Mouse (Mus musculus): Measurements from ENCODE around the gene Aurkaip1.

Aurkaip1 gene

DNA sequence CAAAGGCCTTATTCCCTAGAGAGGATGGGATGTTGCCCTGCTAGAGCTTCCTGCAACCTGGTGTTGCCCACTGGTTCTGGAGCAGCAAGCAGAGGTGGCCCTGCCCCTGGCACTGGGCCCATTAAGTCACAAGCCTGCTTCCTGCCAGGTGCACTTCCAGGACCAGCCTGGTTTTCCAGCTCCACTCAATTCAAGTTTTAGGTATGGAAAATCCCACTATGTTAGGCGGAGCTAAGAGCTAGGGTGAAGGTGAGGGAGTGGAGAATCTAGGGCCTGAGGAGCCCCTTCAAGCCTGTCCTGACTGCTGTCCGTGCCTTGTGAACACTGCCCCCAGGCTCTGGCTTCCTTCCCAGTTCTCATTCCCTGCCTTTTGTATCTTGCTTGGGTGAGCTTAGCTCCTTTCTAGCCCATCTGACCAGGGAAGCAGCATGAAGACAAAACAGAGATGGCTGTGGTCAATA is 20.9 kb downstream of the Aurkaip1 start:
- no peak for DNase-seq (ENCODE audit: low spot score in 2 of 2)

GRCm38 (mm10) chr4:155853421-155853820 is 22.3 kb downstream of the Aurkaip1 start:
- DNase-seq (ENCODE audit: low spot score in 2 of 2): no peak

DNA sequence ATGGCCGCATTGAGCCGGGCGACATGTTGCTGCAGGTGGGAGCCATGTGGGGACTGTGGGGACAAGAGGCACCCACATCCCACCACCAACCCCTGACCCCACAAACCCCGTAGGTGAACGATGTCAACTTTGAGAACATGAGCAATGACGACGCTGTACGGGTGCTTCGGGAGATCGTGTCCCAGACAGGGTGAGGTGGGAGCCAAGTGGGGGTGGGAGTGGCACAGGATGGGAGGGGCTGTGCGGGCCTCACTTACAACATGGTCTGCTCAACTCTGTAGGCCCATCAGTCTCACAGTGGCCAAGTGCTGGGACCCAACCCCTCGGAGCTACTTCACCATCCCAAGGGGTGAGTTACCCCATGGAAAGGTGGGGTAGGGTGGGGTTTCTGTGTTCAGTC is 23.9 kb downstream of the Aurkaip1 start:
- DNase-seq (ENCODE audit: low spot score in 2 of 2): no peak

GRCm38 (mm10) chr4:155856071-155856470 is 25.0 kb downstream of the Aurkaip1 start:
- DNase-seq (ENCODE audit: low spot score in 2 of 2): no peak

DNA sequence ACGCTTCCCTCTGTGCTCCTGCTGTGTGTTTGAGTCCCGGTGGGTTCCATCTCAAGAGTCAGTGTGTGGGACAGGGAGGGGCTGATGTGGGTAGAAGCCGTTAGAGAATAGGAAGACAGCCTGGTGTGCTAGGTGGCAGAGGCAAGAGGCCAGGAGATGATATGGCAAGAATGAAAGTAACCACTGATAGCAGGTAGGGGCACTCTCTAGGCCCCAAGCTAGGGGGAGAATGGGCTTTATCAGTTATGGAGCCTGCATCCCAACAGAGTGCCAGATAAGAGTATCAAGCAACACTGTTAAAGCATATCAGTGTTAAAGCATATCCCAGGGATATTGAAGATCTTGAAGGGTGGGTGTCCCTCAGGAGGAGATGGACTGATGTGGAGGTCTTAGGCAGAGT is 25.8 kb downstream of the Aurkaip1 start:
- no peak for DNase-seq (ENCODE audit: low spot score in 2 of 2)

GRCm38 (mm10) chr4:155859318-155859717 is 28.2 kb downstream of the Aurkaip1 start:
- no peak for DNase-seq (ENCODE audit: low spot score in 2 of 2)

GRCm38 (mm10) chr4:155861787-155862186 is 30.7 kb downstream of the Aurkaip1 start:
- DNase-seq (ENCODE audit: low spot score in 2 of 2): no peak

DNA sequence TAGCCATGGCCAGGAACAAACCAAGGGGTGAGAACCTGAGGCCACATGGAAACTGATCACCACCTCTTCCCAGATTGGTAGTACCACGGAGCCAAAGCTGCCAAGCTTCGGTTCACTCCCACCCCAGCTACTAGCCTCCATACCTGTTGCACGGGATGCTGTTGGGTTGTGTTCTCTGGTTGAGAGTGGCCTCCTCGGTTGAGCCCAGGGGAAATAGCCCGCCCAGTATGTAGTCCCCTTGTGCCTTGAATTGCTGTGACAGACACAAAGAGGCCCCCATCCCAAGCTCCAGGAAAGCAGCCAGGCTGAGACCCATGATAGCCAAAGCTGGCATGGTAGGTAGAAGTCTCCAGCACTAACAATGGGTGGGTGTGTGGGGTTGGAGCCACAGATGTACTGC is 31.9 kb downstream of the Aurkaip1 start, which contains the start of gene Tas1r3:
Gene Tas1r3, minus strand, starts transcription at position 362 of the 400 bp plus-strand sequence.
- no peak for DNase-seq (ENCODE audit: low spot score in 2 of 2)

DNA sequence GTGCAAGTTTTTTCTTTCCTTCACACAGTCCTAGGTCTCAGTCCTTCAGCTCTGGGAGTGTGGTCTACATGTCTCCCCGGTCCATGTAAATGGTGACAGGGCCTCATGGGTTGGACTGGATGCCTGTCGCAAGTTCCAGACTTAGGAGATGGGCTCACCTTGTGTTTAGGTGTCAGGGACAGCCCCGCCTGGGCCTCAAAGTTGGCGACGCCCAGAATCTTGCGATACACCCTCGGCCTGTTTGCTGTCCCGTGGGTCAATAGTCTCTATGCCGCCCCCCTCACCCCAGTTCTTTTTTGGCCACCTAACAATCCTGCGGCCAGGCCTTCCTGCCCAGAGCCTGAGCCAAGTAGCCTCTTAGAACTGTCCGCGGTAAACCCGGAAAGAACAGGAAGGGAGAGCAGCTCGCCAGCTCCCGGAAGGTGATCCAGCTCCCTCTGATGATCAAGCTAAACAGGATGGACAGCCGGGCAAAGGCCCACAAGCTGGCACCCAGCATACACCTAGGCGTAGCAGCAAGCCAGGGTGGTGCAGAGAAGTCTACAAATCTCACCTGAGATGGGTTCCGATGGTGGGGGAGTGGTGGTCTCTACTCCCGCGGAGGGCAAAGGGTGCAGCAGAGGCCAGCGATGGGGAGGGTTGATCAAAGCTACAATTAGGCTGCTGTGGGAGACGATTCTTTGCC is 37.7 kb downstream of the Aurkaip1 start:
- DNase-seq (ENCODE audit: low spot score in 2 of 2): no peak

DNA sequence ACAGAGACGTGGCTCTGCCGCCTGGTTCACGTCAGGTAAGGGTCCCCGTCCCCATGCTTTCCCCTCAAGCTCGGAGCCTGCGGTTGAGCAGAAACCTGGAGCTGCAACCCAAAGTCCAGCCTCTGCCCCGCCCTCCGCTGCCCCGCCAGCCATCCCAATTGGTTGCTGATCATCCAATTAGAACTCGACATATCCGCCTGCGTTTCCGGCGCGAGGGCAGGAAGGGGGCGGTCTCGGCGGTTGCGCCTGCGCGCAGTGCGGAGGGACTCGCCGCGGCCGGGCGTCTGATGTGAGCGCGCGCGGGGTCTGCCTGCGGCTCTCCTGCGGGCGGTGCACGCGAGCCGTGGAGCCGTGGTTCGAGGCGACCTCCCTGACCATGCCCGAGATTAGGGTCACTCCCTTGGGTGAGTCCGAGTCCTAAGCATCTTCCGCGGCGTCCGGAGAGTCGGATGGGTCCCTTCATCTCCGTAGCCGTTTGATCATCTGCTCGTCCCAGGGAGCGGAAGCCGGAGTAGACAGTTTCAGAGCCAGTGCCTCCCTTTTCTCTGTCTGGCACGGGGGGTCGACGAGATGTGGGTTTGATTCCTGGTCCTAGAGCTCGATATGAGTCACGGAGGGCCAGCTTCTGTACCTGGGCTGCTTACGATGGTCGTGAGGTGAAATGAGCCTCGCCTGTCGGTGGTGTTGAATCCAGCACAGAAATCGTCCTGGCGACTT is 38.4 kb downstream of the Aurkaip1 start, which contains the start of the genes Cptp and Ints11:
Gene Cptp, minus strand, starts transcription at position 124 of the 717 bp plus-strand sequence.
Gene Ints11, plus strand, starts transcription at position 230 of the 717 bp plus-strand sequence.
- peak; percentile 89 to 93 for DNase-seq (ENCODE audit: low spot score in 2 of 2)

- DNase-seq (ENCODE audit: low spot score in 2 of 2): no peak
These were observed 40.3 kb downstream of the Aurkaip1 start for GRCm38 (mm10) chr4:155871404-155871803.
